Mouse (Mus musculus) testis, adult 2 months (tissue): ENCODE measurements around the gene Rfc1. TPM values are rescaled to one million over a fixed set of nuclear protein-coding genes. Genes with fewer than 3 reads are reported as not detected.

ENCODE experiments used
- H3K27ac ChIP-seq: fragments of 200-500 bp; 2 replicates; pipeline ENCODE4 v1.5.1; 2012; ENCODE audit warnings: low read depth, low read length; ENCODE audit not compliant: control insufficient read depth, insufficient read depth
- H3K27me3 ChIP-seq: fragments of 200-500 bp; 2 replicates; pipeline ENCODE4 v1.6.1; 2012; ENCODE audit warnings: mild to moderate bottlenecking, low read length, moderate library complexity; ENCODE audit not compliant: control insufficient read depth, insufficient read depth
- H3K36me3 ChIP-seq: fragments of 200-500 bp; 2 replicates; pipeline ENCODE4 v1.6.1; 2012; ENCODE audit warnings: mild to moderate bottlenecking, low read length; ENCODE audit not compliant: control insufficient read depth, insufficient read depth
- H3K4me1 ChIP-seq: fragments of 200-500 bp; 2 replicates; pipeline ENCODE4 v1.6.1; 2012; ENCODE audit warnings: low read length; ENCODE audit not compliant: control insufficient read depth, insufficient read depth
- H3K4me3 ChIP-seq: fragments of 200-500 bp; 2 replicates; pipeline ENCODE4 v1.5.1; 2012; ENCODE audit warnings: low read depth, mild to moderate bottlenecking, low read length, moderate library complexity, mixed read lengths; ENCODE audit not compliant: control insufficient read depth
- CTCF ChIP-seq: fragments of 200-500 bp; IDR thresholded peaks from 2 replicates; pipeline ENCODE4 v1.5.1; 2012; ENCODE audit warnings: low read depth, mild to moderate bottlenecking, inconsistent platforms, low read length, moderate library complexity; ENCODE audit not compliant: control insufficient read depth, insufficient read depth, insufficient replicate concordance
- POLR2A ChIP-seq: fragments of 200-500 bp; IDR thresholded peaks from 2 replicates; pipeline ENCODE4 v1.6.1; 2012; ENCODE audit warnings: low read depth, mild to moderate bottlenecking, inconsistent platforms, low read length, moderate library complexity; ENCODE audit not compliant: control insufficient read depth
- polyA plus RNA-seq: library from polyadenylated mRNA; depleted of rRNA; stranded (reverse); fragments of >200 nt; gene quantifications from 2 replicates; pipeline ENCODE4 v1.2.3, GENCODE M21; 2012; rRNA removed

Gene Rfc1
- polyA plus RNA-seq, 1 experiment: 38.6 TPM

- H3K27ac ChIP-seq: no peak overlapping the region
- H3K27me3 ChIP-seq: no peaks in the 10 kb centered on the region
- H3K4me3 ChIP-seq: no peak overlapping the region
- peaks cover 1% of the 10 kb centered on the region for H3K36me3 ChIP-seq
- TF ChIP-seq POLR2A (no peak), CTCF (no peak)
- no peaks in the 10 kb centered on the region for H3K4me1 ChIP-seq
These were observed 104.0 kb downstream of the Rfc1 start for GRCm38 (mm10) chr5:65231289-65232003.

DNA sequence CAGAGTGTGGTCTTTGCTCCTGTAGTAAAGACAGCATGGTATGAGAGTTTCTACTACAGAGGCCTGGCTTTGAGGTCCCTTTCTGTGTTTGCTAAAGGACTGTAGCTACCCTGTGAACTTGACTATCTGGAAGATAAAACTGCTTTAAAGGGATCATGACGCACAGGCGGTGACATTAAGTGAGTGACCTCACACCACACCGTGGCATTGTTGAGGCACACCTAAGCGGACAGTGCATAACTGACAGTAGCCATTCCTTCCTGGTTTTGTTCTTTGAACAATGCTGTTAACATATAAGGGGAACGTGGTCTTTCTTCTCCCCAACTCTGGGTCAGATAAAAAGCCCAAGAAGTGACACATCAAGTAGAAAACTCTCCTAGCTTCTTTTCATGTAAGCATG lies 111.4 kb downstream of the Rfc1 start:
- TF ChIP-seq POLR2A (no peak), CTCF (no peak)
- no peak overlapping the region for H3K4me3 ChIP-seq
- H3K27ac ChIP-seq: no peak overlapping the region
- no peaks in the 10 kb centered on the region for H3K4me1 ChIP-seq
- H3K27me3 ChIP-seq: no peaks in the 10 kb centered on the region
- no peaks in the 10 kb centered on the region; the same call in none of the 2 replicates for H3K36me3 ChIP-seq

DNA sequence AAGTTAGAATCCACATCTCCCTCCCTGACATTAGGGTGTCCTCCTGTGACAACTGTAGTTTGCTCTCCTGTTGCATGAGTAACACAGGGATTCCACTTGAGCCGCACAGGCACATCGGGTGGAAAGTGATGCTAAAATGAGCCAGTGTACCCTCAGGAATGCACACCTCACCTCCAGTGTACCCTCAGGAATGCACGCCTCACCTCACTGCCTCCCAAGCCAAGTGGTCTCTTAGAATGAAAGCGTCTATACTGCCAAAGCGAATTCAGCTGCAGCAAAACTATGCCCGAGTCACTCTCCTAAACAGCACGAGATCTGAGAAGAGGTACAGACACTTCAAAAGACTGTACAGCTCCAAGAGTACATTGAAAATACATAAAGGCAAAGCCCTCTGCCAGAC lies 114.4 kb downstream of the Rfc1 start:
- Histone ChIP-seq H3K36me3 (peaks cover under 1% of the 10 kb centered on the region), H3K27me3 (no peaks in the 10 kb centered on the region), H3K4me3 (no peak overlapping the region), H3K4me1 (no peaks in the 10 kb centered on the region), H3K27ac (no peak overlapping the region)
- TF ChIP-seq CTCF: no peak
- no peak for TF ChIP-seq POLR2A

DNA sequence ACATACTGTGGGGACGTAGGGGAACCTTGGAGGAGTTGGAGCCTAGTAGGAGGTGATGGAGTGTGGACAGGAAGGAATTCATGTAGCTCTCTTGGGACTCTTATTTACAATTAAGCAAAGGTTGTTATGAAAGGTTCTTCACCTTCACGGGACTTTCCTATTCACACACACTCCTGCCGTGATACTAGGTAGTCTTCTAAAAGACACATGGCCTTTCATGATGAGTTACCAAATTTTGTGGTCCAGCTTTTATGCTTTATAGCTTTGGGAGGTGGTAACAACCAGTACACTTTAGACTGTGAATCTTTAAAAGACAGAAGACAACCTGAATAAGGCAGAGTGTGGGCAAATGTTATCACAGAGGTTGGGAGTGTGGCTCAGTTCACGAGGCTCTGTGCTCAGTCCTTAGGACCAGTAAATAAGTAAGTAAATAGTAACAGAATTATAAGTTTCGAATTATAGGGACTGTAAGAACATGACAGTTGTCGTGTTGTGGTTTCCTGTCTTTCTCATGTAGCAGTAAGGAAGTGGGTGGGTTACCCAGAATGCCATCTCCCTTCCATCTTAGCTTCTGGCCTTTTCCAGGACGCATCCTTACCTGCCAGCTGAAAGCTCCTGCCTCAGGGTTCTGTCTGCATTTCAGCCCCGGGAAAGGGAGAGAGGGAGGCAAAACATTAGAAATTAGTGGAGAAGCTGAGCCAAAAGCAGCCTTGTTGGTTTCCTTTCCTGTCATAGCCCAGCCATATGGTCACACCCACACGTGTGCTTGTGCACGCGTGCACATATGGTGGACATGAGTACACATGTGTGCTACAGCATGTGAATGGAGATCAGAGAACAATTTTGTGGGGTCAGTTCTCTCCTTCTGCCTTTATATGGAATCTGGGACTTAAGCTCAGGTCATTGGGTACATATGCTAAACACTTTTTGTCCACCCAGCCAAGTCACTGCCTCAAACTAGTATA lies 117.9 kb downstream of the Rfc1 start:
- Histone ChIP-seq H3K4me3 (no peak overlapping the region), H3K4me1 (no peaks in the 10 kb centered on the region), H3K27ac (no peak overlapping the region), H3K27me3 (no peaks in the 10 kb centered on the region), H3K36me3 (peaks cover 2% of the 10 kb centered on the region; the same call in 1 of the 2 replicates)
- TF ChIP-seq CTCF: no peak
- TF ChIP-seq POLR2A: no peak

DNA sequence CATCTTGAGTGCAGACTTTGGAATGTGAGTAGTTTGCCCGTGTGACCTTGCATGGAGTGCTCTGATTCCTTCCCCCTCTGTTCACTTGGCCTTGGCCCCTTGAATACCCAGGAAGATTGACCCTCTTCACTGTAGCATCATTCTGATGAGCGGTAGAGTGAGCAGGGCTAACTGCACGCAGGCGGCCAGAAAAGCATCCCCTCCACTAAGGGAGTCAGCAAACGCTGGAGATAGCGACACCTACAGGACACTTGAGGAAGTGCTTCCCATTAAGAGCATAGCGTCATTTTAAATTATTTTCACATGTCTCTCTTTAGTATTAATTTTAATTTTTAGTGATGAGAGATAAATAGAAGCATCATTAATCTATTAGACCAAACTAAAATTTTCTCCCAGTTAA lies 122.1 kb downstream of the Rfc1 start:
- Histone ChIP-seq H3K4me1 (no peaks in the 10 kb centered on the region), H3K4me3 (no peak overlapping the region), H3K36me3 (0 out of 2 replicates have a peak, but pooled peaks cover 2% of the 10 kb centered on the region), H3K27ac (no peak overlapping the region), H3K27me3 (no peaks in the 10 kb centered on the region)
- TF ChIP-seq POLR2A (no peak), CTCF (peak; percentile 76; the same call in 1 of the 2 replicates)

Other genes with a start within 250 kb of the Rfc1 start
- 6.5 and 9.2 TPM in 2 replicates for gene Tmem156, start 243.5 kb downstream of the Rfc1 start, polyA plus RNA-seq
- gene Klhl5, start 228.1 kb downstream of the Rfc1 start, polyA plus RNA-seq: 11.1 and 13.2 TPM in 2 replicates
- 19.4 and 20.2 TPM in 2 replicates for gene Wdr19, start 136.0 kb downstream of the Rfc1 start, polyA plus RNA-seq
- 0.65 and 0.72 TPM in 2 replicates for gene Klb, start 12.6 kb upstream of the Rfc1 start, polyA plus RNA-seq
- gene Rpl9, start 55.8 kb upstream of the Rfc1 start, polyA plus RNA-seq: 137 and 148 TPM in 2 replicates
- gene Lias, start 55.8 kb upstream of the Rfc1 start, polyA plus RNA-seq: 29.5 and 32.1 TPM in 2 replicates
- 1.3 TPM in 2 replicates for gene Ugdh, start 100.3 kb upstream of the Rfc1 start, polyA plus RNA-seq
- not detected in 2 replicates for gene Gm43552, start 157.2 kb upstream of the Rfc1 start, polyA plus RNA-seq
- 130 and 131 TPM in 2 replicates for gene Smim14, start 201.5 kb upstream of the Rfc1 start, polyA plus RNA-seq
- 138 and 149 TPM in 2 replicates for gene Ube2k, start 201.6 kb upstream of the Rfc1 start, polyA plus RNA-seq